Mouse (Mus musculus) kidney, adult 2 months (tissue): ENCODE data around the gene Fam228a. TPM values are rescaled to one million over a fixed set of nuclear protein-coding genes. Genes with fewer than 3 reads are reported as not detected.
A peak's percentile ranks its signal among the peaks of the same experiment; 100 is the strongest.

Experiments
- DNase-seq: peaks from one replicate; pipeline ENCODE4 v3.0.0; 2021
- H3K27ac ChIP-seq: fragments of 200-500 bp; 2 replicates; pipeline ENCODE4 v1.5.1; 2012; ENCODE audit warnings: low read depth, low read length, control low read depth, inconsistent platforms; ENCODE audit not compliant: insufficient read depth
- H3K27me3 ChIP-seq: fragments of 200-500 bp; replicated peaks from 2 replicates; pipeline ENCODE4 v1.6.1; 2012; ENCODE audit warnings: mild to moderate bottlenecking, moderate library complexity, low read length, inconsistent platforms; ENCODE audit not compliant: control insufficient read depth, insufficient read depth
- H3K36me3 ChIP-seq: fragments of 200-500 bp; 2 replicates; pipeline ENCODE4 v1.6.1; 2012; ENCODE audit warnings: mild to moderate bottlenecking, moderate library complexity, low read length, inconsistent platforms; ENCODE audit not compliant: control insufficient read depth, insufficient read depth
- H3K4me1 ChIP-seq: fragments of 200-500 bp; 2 replicates; pipeline ENCODE4 v1.6.1; 2011; ENCODE audit warnings: low read length; ENCODE audit not compliant: control insufficient read depth, insufficient read depth
- H3K4me3 ChIP-seq: fragments of 200-500 bp; 2 replicates; pipeline ENCODE4 v1.5.1; 2011; ENCODE audit warnings: mild to moderate bottlenecking, low read depth, low read length, control low read depth; ENCODE audit not compliant: insufficient read depth
- CTCF ChIP-seq: fragments of 200-500 bp; conservative IDR thresholded peaks from 2 replicates; pipeline ENCODE4 v1.5.1; 2011; ENCODE audit warnings: low read depth, mild to moderate bottlenecking, control low read depth, low read length, moderate library complexity, mixed read lengths; ENCODE audit not compliant: insufficient read depth, insufficient read length
- POLR2A ChIP-seq: fragments of 200-500 bp; IDR thresholded peaks from one replicate; pipeline ENCODE4 v1.6.1; 2011; ENCODE audit warnings: low read depth, low read length, control low read depth
- WGBS: fragments of 180-500 bp; shearing (Covaris S2); methylation state at CpG from one replicate; pipeline ENCODE4 v1.1.7; 2018; 5-methylcytosine and 5-hydroxymethylcytosine counted together
- polyA plus RNA-seq: library from polyadenylated mRNA; depleted of rRNA; stranded (reverse); fragments of >200 nt; gene quantifications from 2 replicates; pipeline ENCODE4 v1.2.3, GENCODE M21; 2012; rRNA removed

Fam228a gene
- polyA plus RNA-seq, 1 experiment: 0.22 TPM

GRCm38 (mm10) chr12:4676336-4676735, 61.9 kb downstream of the Fam228a start:
- DNase-seq: no peak
- peaks cover 9% of the 10 kb centered on the region for H3K36me3 ChIP-seq
- 98% methylated on average over 1 of the region's 1 CpGs for WGBS

GRCm38 (mm10) chr12:4665675-4666037, 72.6 kb downstream of the Fam228a start:
- TF ChIP-seq POLR2A (no peak), CTCF (no peak)
- H3K4me1 ChIP-seq: no peaks in the 10 kb centered on the region
- no peaks in the 10 kb centered on the region for H3K27me3 ChIP-seq
- 86% methylated on average over 5 of the region's 5 CpGs for WGBS
- peaks cover 8% of the 10 kb centered on the region for H3K36me3 ChIP-seq
- no peak overlapping the region for H3K27ac ChIP-seq
- DNase-seq: no peak
- no peak overlapping the region for H3K4me3 ChIP-seq

More at GRCm38 (mm10) chr12:4676336-4676735, 61.9 kb downstream of the Fam228a start:
- H3K4me1 ChIP-seq: no peaks in the 10 kb centered on the region
- H3K27ac ChIP-seq: no peak overlapping the region
- TF ChIP-seq CTCF (no peak), POLR2A (no peak)
- H3K4me3 ChIP-seq: no peak overlapping the region
- H3K27me3 ChIP-seq: no peaks in the 10 kb centered on the region

- Histone ChIP-seq H3K36me3 (peaks cover 8% of the 10 kb centered on the region), H3K27me3 (no peaks in the 10 kb centered on the region), H3K27ac (no peak overlapping the region), H3K4me3 (no peak overlapping the region), H3K4me1 (no peaks in the 10 kb centered on the region)
- 73% methylated on average over 7 of the region's 7 CpGs for WGBS
- TF ChIP-seq POLR2A (no peak), CTCF (no peak)
- DNase-seq: peak; percentile 30
Observed at GRCm38 (mm10) chr12:4664929-4665674, 73.1 kb downstream of the Fam228a start.

Other genes with a start within 250 kb of the Fam228a start
- gene Itsn2, start 145.8 kb downstream of the Fam228a start, polyA plus RNA-seq: 29.5 and 35.4 TPM in 2 replicates
- gene Gm3625, start 145.5 kb downstream of the Fam228a start, polyA plus RNA-seq: not detected in 2 replicates
- gene Pfn4, start 30.6 kb upstream of the Fam228a start, polyA plus RNA-seq: 0.81 and 0.91 TPM in 2 replicates
- 0.38 and 0.56 TPM in 2 replicates for gene Fam228b, start 30.8 kb upstream of the Fam228a start, polyA plus RNA-seq
- 79.8 and 83.7 TPM in 2 replicates for gene Sf3b6, start 79.1 kb upstream of the Fam228a start, polyA plus RNA-seq
- 2.1 and 4.8 TPM in 2 replicates for gene Fkbp1b, start 103.2 kb upstream of the Fam228a start, polyA plus RNA-seq
- 6.4 and 7.7 TPM in 2 replicates for gene Wdcp, start 104.9 kb upstream of the Fam228a start, polyA plus RNA-seq
- gene Mfsd2b, start 135.9 kb upstream of the Fam228a start, polyA plus RNA-seq: 1.7 and 2.3 TPM in 2 replicates
- gene Ubxn2a, start 169.3 kb upstream of the Fam228a start, polyA plus RNA-seq: 9.8 and 10.9 TPM in 2 replicates
- gene Atad2b, start 178.9 kb upstream of the Fam228a start, polyA plus RNA-seq: 5.6 and 6.2 TPM in 2 replicates